Mouse (Mus musculus): Measurements from ENCODE around the gene Kctd7.
A peak's percentile ranks its signal among the peaks of the same experiment; 100 is the strongest.

Kctd7 gene

DNA sequence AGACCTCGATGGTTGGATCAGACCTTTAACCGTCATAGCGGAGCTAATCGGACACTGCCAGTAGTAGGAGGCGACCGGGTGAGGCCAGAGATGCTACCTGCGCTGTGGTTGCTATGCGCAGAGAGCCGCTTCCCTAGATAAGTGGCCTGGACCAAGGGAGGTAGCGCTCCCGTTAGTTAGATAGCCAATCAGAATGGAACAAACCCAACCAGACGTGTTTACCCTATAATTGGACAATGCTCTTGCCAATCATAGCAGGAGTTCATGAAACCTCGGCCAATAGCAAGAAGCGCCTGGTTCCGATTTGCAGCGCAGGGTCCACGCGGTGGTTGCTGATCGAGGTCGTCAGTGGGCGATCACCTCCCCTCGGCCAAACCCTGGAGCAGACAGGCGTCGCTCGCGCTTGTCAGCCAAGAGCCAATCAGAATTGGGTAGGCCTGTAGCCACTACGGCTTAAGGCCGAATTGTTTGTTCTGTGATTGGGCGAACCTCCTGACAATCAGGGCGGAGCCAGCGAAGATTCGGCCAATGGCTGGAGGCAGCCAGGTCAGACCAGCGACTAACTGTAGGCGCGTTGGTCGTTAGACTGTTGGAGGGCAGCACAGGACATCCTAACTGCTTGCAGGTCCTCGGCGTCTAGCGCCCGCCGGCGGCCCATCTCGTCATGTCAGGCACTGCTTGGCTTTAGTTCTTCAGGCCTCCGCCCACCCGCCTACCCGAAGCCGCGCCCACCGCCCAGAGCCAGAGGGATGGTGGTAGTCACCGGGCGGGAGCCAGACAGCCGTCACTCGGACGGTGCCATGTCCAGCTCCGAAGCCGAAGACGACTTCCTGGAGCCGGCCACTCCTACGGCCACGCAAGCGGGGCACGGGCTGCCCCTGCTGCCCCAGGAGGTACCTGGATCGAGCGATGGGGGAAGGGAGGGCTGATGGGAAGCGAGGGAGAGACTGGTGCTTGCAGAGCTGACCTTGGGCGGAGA is at the start of gene Kctd7:
Gene Kctd7, plus strand, starts transcription at position 528 of the 979 bp plus-strand sequence.
- DNase-seq = peak; percentile 98 to 99

DNA sequence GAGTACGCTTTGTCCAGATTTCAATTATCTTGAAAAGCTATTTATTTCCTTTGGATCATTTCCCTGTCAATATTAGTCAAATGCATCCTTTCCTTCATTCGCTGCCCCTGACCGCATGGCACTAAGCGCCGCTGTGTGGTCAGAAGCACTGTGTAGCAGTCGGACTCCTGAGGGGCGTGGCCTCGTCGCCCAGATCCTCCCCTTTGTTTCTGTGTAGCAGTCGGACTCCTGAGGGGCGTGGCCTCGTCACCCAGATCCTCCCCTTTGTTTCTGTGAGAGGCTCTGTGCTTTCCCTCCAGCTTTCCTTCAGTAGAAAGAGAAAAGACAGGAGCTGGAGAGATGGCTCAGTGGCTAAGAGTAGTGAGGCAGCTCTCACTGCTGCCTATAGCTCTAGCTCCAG is 47.9 kb upstream of the Kctd7 start:
- DNase-seq = no peak

DNA sequence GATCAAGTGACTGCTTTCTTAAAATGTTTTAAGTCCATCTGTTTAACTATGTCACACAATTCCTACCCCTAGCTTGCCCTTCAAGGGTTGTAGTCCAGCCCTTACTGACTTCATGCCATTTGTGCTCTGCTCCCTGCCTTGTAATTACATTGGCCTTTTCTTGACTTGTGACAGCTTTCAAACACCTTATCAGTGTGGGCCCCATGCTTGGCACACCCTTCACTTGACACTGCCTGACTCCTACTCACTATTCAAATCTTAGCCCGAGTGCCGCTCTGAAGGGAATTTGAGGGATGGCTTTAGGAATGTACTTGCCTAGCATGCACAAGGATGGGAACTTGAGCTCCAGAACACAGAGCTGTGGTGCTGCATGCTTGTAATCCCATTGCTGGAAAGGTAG is 46.8 kb upstream of the Kctd7 start:
- DNase-seq = no peak

DNA sequence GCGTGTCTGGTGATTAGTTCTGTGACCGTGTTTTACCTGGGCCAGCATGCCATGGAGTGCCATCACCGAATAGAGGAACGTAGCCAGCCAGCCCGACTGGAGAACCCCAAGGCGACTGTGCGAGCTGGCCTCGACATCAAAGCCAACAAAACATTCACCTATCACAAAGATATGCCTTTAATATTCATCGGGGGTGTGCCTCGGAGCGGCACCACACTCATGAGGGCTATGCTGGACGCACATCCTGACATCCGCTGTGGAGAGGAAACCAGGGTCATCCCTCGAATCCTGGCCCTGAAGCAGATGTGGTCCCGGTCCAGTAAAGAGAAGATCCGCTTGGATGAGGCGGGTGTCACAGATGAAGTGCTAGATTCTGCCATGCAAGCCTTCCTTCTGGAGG is 42.9 kb upstream of the Kctd7 start:
- DNase-seq = no peak

DNA sequence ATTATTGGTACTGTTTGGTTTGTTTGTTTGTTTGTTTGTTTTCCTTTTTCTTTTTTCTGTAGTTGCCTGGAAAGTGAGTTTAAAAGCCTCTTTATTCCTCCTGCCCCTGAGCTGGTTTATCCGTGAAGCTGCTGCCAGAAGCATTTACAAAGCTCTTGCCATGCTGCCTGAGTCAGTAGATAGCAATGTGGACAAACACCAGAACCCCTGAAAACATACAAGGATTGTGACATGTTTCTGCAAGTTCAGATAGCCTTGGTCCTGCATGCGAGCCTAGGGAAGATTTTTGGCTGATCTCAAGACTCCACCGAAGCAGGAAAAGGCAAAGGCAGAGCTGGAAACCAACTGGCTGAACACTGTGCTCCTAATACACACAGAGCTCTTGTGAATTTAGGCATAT is 35.3 kb upstream of the Kctd7 start:
- no peak for DNase-seq

DNA sequence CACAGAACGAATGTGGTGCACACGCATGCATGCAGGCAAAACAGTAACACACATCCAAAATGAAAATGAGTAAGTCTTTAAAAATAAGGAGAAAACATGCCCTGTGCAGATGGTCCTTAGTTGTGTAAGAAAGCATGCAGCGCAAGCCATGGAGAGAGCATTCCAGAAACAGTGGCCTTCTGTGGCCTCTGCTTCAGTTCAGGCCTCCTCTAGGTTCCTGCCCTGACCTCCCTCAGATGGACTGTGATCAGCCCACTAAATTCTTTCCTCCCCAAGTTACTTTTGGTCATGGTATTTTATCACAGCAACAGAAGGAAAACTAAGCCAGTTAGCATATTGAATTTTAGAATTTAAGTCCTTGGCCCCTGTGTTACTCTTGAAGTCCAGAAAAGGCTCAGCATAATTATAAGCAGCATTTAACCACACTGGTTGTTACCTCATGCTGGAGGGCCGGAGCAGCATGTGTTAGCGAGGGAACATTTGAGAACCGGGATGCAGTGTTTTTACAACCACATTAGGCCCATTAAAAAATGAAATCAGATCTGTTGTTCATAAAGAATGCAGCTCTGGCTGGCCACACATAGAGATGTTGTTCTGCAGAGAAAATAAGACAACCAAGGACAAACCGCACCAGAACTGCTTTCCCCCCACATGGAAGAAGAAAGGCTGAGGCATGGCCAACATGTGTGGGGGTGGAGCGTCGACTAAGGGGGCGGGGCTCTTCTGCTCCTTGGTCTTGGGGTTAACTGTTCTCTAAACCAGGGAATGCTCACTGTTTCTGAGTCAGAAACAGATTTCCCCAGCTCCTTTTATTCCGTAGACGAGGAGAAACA is 33.8 kb upstream of the Kctd7 start:
- DNase-seq = no peak

DNA sequence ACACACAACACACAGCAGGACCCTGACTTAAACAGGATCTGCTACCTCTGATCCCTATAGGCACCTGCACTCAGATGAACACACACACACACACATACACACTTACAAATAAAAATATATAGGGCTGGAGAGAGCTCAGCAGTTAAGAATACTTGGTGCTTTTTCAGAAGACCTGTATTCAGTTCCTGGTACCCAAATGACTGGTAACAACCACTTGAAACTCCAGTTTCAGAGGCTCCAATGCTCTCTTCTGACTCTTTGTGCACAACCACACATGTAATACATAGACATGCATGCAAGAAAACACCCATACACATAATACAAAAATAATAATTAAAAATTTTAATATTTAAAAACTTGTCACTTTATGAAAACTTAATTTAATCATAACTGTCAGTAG is 32.0 kb upstream of the Kctd7 start:
- no peak for DNase-seq

DNA sequence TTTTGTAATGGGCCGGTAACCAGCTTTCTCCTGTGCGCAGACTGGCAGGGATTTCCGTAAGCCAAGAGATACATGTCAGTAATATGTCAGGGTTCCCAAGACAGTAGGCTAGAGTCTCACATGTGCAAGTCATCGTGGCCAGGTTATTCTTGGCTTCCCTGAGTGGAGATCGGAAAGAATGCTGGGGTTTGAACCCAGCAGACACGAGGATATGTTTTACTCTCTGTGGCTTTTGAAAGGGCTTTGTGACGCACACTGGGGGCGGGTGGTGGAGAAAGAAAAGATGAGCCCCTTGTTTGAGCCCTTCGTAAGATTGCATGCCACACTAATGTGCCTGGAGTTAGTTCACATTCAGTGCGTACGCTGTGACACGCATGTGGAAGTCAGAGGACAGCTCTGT is 28.5 kb upstream of the Kctd7 start:
- no peak for DNase-seq

DNA sequence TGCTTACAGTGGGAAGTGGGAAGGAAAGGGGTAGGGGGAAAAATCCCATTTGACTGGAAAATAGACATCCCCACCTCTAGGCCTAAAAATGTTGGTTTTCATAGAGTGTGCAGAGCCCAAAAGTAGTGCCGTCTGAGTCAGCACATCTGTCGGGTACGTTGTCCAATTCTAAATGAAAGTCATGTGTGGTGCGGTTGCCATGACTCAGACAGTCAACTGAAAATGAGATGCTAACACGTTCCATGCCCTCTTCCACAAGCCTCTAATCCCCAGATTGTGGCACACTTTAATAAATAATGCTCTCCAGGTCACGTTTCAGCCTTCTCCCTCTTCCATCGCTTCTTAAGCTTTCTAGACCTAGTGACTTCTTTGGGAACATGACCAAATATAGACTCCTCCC is 27.8 kb upstream of the Kctd7 start:
- DNase-seq = no peak

DNA sequence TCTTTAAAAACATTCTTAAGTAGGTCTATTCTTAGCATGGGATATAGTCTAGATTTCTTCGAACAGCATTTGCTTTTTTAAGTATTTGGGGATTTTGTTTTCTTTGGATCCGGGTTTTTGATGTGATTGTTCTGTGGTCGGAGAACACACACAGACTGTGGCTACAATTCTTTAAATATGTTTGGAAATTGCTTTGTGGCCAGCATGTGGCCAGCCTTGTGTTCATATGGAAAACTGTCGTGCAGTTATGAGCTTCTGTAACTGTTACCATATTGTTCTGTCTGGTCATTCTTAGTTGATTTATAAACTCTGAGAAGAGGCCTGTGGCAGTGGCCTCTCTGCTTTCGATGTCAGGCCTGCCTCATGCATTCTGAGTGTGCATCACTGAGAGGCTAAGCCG is 26.7 kb upstream of the Kctd7 start:
- no peak for DNase-seq

DNA sequence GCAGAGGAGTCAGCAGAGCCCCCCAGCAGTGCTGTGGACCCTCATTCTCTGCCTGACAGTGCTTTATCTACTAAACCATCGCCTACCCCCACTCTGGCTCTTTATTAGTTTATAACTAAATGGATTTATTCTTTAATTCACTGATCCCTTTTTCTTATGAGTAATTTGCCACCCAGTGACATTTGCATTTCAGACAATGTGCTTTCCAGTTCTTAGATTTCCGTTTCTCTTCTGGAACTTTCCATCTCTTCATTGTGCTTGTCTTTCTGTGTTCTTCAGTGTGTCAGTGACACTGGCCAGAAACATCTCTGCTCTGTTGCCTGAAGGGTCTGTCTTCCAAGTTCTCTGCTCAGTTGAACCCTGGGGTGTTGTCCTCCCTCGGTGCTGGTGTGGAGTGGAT is 25.4 kb upstream of the Kctd7 start:
- no peak for DNase-seq

DNA sequence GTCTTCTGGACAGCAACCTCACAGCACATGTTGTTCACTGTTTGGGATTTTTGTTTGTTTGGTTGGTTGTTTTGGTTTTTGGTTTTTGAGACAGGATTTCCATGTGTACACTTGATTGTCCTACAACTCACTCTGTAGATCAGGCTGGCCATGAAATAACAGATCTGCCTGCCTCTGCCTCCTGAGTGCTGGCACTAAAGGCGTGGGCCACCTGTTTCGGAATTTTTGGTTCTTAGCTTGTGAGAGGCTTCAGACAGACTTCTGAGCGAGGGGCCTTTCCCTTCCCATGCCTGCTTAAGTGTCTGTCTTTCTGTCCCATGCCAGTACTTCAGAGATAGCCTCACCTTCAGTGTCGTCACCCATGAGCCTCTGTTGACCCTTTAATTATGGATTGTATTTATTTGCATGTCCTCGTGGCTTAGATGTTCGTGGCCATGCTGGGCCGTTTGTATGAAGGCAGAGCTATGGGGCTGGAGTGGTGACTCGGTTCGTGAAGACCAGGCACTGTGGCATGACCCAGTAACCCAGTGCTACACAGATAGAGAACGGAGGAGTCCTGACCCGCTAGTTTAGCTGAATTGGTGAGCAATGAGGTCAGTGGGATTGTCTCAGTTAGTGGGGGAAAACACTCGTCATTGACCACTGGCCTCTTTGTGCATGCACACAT is 24.5 kb upstream of the Kctd7 start:
- no peak for DNase-seq

DNA sequence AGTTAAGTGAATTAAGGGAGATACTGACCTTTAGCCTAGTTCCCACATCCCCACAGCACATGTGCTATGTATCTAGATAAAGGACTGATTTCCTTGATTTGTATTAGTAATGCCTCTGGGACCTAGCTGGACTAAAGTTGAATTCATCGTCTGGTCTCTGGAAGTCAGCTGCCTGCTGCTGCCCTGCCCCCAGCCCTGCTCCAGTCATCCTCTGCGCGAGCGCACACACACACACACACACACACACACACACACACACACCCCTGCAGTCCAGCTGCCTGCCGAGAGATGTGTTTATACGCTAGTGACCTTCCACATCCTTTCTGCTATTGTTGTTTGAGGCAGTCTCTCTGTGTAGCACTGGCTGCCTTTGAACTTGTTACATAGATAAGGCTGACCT is 23.8 kb upstream of the Kctd7 start:
- peak; percentile 42 to 64 for DNase-seq

DNA sequence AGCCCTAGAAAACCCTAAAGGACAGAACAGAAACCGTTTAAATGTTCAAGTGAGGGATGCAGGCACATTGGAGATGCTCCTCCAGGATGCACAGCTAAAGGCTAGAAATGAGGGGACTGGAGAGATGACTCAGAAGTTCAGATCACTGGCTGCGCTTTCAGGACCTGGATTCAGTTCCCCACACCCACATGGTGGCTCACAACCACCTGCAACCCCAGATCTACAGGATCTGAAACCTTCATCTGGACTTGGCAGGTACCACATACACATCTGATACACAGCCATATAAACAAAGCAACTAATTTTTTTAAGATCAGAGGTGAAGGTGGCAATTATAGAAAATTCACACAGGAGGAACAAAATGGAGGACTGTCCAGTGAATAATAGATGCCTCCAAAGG is 22.3 kb upstream of the Kctd7 start:
- DNase-seq = no peak

DNA sequence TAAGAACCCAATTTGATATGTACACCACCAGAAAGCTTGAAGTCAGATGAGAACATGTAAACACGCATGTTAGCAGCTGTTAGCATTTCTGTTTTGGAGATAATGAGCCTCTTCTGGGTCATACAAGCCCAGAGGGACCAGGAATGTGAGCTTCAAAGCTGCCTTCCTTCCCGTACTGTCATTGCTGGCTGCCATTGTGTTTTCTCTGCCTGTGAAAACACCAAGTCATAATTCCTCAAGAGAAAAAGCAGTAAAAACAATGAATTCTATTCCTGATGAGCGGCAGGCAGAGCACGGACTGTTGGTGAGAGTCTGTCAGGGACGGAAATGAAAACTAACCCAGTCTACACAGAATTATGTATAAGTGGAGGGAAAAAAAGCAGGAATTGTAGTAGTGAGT is 20.4 kb upstream of the Kctd7 start:
- DNase-seq = no peak

DNA sequence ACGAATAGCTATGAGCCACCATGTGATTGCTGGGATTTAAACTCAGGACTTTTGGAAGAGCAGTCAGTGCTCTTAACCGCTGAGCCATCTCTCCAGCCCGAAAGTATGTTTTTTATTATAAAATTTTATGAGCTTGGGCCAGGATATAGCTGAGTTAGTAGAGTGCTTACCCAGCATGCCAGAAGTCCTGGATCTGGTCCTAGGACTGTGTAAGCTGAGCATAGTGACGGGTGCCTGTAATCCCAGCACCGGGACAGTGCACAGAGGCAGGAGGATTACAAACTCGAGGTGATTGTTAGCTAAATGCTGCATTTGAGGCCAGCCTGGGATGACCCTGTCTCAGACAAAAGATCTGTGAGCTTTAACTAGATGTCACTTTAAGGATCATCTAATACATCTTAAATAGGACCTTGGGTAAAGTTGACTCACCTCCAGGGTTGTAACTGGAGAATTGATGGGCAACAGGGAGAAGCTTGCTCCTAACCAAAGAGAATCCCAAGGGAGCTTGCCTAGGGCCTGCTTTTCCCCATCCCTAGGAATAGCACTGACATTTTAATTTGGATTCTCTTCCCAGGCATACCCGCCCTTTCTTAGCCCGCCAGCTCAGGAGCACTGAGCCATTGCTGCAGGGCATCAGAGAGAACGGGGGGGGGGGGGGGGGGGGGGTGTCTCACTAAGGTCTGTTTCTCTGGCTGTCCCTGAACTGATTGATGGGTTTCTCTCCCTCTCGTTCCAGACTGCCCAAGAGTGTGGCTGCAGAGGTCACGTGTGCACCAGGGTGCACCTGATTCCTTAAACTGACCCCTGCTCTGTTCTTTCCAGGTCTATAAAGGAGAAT is 15.8 kb upstream of the Kctd7 start:
- no peak for DNase-seq

DNA sequence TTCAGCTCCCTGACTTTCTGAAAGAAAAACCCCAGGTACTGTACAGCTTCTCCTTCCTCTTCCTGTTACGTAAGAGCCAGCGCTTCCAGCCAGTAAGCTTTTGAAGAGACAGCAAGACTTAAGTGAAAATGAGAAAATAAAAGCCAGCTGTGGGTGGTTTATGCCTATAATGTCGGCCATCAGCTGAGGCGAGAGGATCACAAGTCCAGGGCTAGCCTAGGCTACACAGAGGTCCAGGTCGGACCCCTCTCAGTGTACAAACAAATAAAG is 15.2 kb upstream of the Kctd7 start:
- no peak for DNase-seq

DNA sequence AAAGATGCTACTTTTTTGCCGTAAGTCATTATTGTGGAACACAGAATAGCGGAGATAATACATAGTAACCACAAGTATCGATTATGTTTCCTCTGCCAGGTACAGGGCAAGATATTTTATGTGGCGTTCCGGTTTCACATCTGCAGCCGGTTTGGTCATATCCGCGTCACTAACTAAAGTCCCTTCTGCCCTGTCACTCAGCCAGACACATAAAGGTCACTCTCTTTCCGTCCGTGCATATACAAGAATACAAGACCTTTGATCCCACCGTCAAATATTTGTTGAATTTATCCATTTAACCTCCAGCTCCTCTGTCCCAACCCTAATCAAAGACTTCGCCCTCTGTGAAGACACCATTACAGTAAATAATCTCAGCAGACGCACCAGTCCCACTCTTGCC is 8.1 kb upstream of the Kctd7 start:
- DNase-seq = no peak

DNA sequence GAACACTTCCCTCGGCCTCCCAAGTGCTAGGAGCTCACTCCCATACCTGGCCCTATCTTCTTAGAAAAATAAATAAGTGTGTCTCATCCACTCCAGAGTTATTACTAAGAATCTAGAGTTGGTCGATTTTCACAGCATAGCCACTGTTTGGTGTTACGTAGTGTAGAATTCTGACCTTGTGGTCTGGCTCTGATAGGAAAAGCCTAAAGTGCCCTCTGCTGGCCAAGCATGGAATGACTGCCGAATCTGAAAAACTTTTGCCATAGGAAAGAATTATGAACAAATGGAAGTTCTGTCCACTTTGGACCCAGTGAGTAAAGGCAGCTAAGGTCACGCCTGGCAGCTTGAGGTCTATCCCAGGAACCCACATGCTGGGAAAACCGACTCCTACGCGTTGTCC is 5.3 kb upstream of the Kctd7 start:
- peak; percentile 69 to 90 for DNase-seq

DNA sequence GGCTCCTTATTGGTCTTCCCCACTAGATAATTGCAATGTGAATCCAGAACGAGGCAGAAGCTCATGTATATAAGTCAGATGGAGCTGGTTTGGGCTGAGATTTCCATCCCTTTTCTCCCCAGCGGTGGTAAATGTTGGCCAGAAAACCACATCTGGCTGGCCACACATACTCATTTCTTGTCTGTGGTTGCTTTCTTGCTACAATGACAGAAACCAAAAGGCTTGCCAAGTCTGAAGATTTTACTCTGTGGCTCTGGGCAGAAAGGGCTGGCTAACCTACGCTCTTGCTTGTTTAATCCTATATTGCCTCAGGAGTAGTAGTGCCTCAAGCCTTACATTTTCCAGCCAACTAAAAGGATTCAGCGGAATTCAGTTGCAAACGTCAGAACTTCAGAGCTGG is 3.5 kb upstream of the Kctd7 start:
- DNase-seq = no peak

DNA sequence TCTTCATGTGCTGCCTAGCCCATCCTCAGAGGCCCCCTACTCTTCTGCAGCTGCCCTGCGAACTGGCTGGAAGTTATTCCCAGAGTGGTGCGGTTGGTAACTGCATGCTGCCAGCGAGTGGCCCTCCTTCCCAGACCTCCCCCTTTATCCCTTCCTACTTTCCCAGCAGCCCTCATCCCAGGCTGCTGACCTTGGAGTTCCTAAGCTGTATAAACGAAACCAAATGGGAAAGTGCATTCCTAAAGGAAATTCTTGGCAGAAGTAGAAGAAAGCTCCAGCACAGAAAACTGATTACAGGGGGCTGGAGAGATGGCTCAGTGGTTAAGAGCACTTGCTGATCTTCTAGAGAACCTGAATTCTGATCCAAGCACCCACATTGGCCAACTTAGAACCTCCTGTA is 2.6 kb upstream of the Kctd7 start:
- no peak for DNase-seq

DNA sequence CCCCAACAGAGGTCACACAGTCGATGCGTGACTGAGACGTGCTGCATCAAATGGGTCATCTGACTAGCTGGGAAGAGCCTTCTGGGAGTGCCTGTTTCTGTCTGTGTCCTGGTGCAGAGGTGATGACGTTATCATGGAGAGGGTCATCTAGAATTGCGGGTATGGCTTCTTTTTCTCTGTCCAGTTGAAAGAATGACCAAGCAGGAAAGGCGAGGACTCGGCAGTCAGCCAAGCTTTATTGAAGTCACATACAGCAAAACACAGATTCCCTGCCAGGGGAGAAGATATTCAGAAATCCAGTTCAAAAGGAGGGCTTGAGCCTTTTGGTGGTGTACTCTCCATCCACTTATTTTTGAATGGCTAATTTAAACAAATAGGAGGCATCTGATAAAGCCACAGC is 1.6 kb upstream of the Kctd7 start:
- DNase-seq = no peak

DNA sequence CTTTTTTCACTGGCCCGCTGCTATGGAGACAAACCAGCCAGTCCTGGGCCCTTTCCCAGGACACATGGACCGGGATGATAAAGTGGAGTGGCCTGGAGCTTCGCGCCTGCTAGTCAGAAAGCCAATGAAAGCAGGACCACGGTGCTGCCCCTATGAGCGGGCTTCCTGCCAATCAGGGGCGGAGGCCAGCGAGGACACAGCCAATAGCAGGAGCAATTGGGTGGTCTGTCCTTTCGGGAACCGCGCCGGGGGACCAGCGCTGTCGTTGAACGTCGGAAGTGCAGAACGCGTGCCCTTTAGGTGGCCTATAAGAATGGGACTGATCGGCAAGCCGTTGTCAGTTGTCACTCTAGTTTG is 706 bp upstream of the Kctd7 start:
- peak; percentile 70 to 89 for DNase-seq

All from kidney, postnatal 25 days (tissue).